Mouse (Mus musculus): ENCODE data around the gene Mmp14. TPM values are rescaled to one million over a fixed set of nuclear protein-coding genes. Genes with fewer than 3 reads are reported as not detected.

Gene Mmp14
- polyA plus RNA-seq, 1 experiment from 2014 or later = 58.5 TPM

GRCm38 (mm10) chr14:54394309-54394708 is 37.1 kb upstream of the Mmp14 start:
- ATAC-seq (ENCODE audit: low FRiP score, low TSS enrichment) = no peak

GRCm38 (mm10) chr14:54396685-54397084 is 34.7 kb upstream of the Mmp14 start:
- no peak overlapping the region for H3K4me2 ChIP-seq (ENCODE audit: low read length)
- no peak overlapping the region for H3K27ac ChIP-seq (replicated peaks; ENCODE audit: low read depth, low read length)
- H3K27me3 ChIP-seq (ENCODE audit: control insufficient read depth, insufficient read depth, low read length) = no peaks in the 10 kb centered on the region
- H3K9ac ChIP-seq (replicated peaks; ENCODE audit: low read length) = no peak overlapping the region
- DNase-seq = no peak
- WGBS = 90% methylated on average over 7 of the region's 7 CpGs
- no peaks in the 10 kb centered on the region for H3K36me3 ChIP-seq (ENCODE audit: control insufficient read depth, insufficient read depth, low read length)
- no peak for ATAC-seq (ENCODE audit: low FRiP score, low TSS enrichment)
- no peaks in the 10 kb centered on the region for H3K4me1 ChIP-seq (ENCODE audit: control insufficient read depth, insufficient read depth, low read length)
- no peak overlapping the region for H3K4me3 ChIP-seq (replicated peaks; ENCODE audit: low read depth, low read length)
- no peaks in the 10 kb centered on the region for H3K9me3 ChIP-seq (ENCODE audit: control insufficient read depth, low read length)

More at GRCm38 (mm10) chr14:54394309-54394708, 37.1 kb upstream of the Mmp14 start:
- Histone ChIP-seq H3K4me3 (replicated peaks; ENCODE audit: low read depth, low read length) (no peak overlapping the region), H3K36me3 (ENCODE audit: control insufficient read depth, insufficient read depth, low read length) (no peaks in the 10 kb centered on the region), H3K9me3 (ENCODE audit: control insufficient read depth, low read length) (no peaks in the 10 kb centered on the region), H3K27ac (replicated peaks; ENCODE audit: low read depth, low read length) (no peak overlapping the region), H3K9ac (replicated peaks; ENCODE audit: low read length) (no peak overlapping the region), H3K27me3 (ENCODE audit: control insufficient read depth, insufficient read depth, low read length) (no peaks in the 10 kb centered on the region), H3K4me1 (ENCODE audit: control insufficient read depth, insufficient read depth, low read length) (no peaks in the 10 kb centered on the region), H3K4me2 (ENCODE audit: low read length) (no peak overlapping the region)
- DNase-seq = no peak

GRCm38 (mm10) chr14:54397872-54398527 is 33.4 kb upstream of the Mmp14 start:
- H3K27ac ChIP-seq (replicated peaks; ENCODE audit: low read depth, low read length) = no peak overlapping the region
- no peak overlapping the region for H3K4me3 ChIP-seq (replicated peaks; ENCODE audit: low read depth, low read length)
- H3K9ac ChIP-seq (replicated peaks; ENCODE audit: low read length) = no peak overlapping the region
- no peaks in the 10 kb centered on the region for H3K27me3 ChIP-seq (ENCODE audit: control insufficient read depth, insufficient read depth, low read length)
- ATAC-seq (ENCODE audit: low FRiP score, low TSS enrichment) = no peak
- no peak overlapping the region for H3K4me2 ChIP-seq (ENCODE audit: low read length)
- no peaks in the 10 kb centered on the region for H3K36me3 ChIP-seq (ENCODE audit: control insufficient read depth, insufficient read depth, low read length)
- no peak for DNase-seq
- 89% methylated on average over 7 of the region's 7 CpGs for WGBS
- no peaks in the 10 kb centered on the region for H3K4me1 ChIP-seq (ENCODE audit: control insufficient read depth, insufficient read depth, low read length)
- H3K9me3 ChIP-seq (ENCODE audit: control insufficient read depth, low read length) = no peaks in the 10 kb centered on the region

- Histone ChIP-seq H3K4me1 (ENCODE audit: control insufficient read depth, insufficient read depth, low read length) (no peaks in the 10 kb centered on the region), H3K27ac (replicated peaks; ENCODE audit: low read depth, low read length) (no peak overlapping the region), H3K4me2 (ENCODE audit: low read length) (no peak overlapping the region), H3K36me3 (ENCODE audit: control insufficient read depth, insufficient read depth, low read length) (no peaks in the 10 kb centered on the region), H3K4me3 (replicated peaks; ENCODE audit: low read depth, low read length) (no peak overlapping the region), H3K9ac (replicated peaks; ENCODE audit: low read length) (no peak overlapping the region), H3K9me3 (ENCODE audit: control insufficient read depth, low read length) (no peaks in the 10 kb centered on the region), H3K27me3 (ENCODE audit: control insufficient read depth, insufficient read depth, low read length) (no peaks in the 10 kb centered on the region)
- WGBS = 80% methylated on average over 7 of the region's 7 CpGs
- ATAC-seq (ENCODE audit: low FRiP score, low TSS enrichment) = no peak
- DNase-seq = no peak
These were observed 32.9 kb upstream of the Mmp14 start for GRCm38 (mm10) chr14:54398528-54398916.

- H3K9ac ChIP-seq (replicated peaks; ENCODE audit: low read length) = no peak overlapping the region
- H3K4me1 ChIP-seq (ENCODE audit: control insufficient read depth, insufficient read depth, low read length) = no peaks in the 10 kb centered on the region
- H3K27ac ChIP-seq (replicated peaks; ENCODE audit: low read depth, low read length) = no peak overlapping the region
- H3K4me3 ChIP-seq (replicated peaks; ENCODE audit: low read depth, low read length) = no peak overlapping the region
- no peaks in the 10 kb centered on the region for H3K36me3 ChIP-seq (ENCODE audit: control insufficient read depth, insufficient read depth, low read length)
- no peak for DNase-seq
- H3K27me3 ChIP-seq (ENCODE audit: control insufficient read depth, insufficient read depth, low read length) = no peaks in the 10 kb centered on the region
- WGBS = 73% methylated on average over 8 of the region's 8 CpGs
- no peaks in the 10 kb centered on the region for H3K9me3 ChIP-seq (ENCODE audit: control insufficient read depth, low read length)
- ATAC-seq (ENCODE audit: low FRiP score, low TSS enrichment) = no peak
- no peak overlapping the region for H3K4me2 ChIP-seq (ENCODE audit: low read length)
These were observed 32.5 kb upstream of the Mmp14 start for GRCm38 (mm10) chr14:54398921-54399382.

GRCm38 (mm10) chr14:54401723-54402122 is 29.7 kb upstream of the Mmp14 start:
- no peaks in the 10 kb centered on the region for H3K36me3 ChIP-seq (ENCODE audit: control insufficient read depth, insufficient read depth, low read length)
- no peak overlapping the region for H3K9ac ChIP-seq (replicated peaks; ENCODE audit: low read length)
- H3K27me3 ChIP-seq (ENCODE audit: control insufficient read depth, insufficient read depth, low read length) = no peaks in the 10 kb centered on the region
- no peak overlapping the region for H3K4me2 ChIP-seq (ENCODE audit: low read length)
- ATAC-seq (ENCODE audit: low FRiP score, low TSS enrichment) = no peak
- DNase-seq = no peak
- 85% methylated on average over 3 of the region's 3 CpGs for WGBS
- H3K9me3 ChIP-seq (ENCODE audit: control insufficient read depth, low read length) = no peaks in the 10 kb centered on the region
- no peaks in the 10 kb centered on the region for H3K4me1 ChIP-seq (ENCODE audit: control insufficient read depth, insufficient read depth, low read length)
- H3K4me3 ChIP-seq (replicated peaks; ENCODE audit: low read depth, low read length) = no peak overlapping the region
- H3K27ac ChIP-seq (replicated peaks; ENCODE audit: low read depth, low read length) = no peak overlapping the region

- no peak overlapping the region for H3K9ac ChIP-seq (replicated peaks; ENCODE audit: low read length)
- no peaks in the 10 kb centered on the region for H3K36me3 ChIP-seq (ENCODE audit: control insufficient read depth, insufficient read depth, low read length)
- H3K9me3 ChIP-seq (ENCODE audit: control insufficient read depth, low read length) = no peaks in the 10 kb centered on the region
- 79% methylated on average over 25 of the region's 25 CpGs for WGBS
- H3K27ac ChIP-seq (replicated peaks; ENCODE audit: low read depth, low read length) = no peak overlapping the region
- DNase-seq (no peak), ATAC-seq (ENCODE audit: low FRiP score, low TSS enrichment) (no peak)
- no peak overlapping the region for H3K4me2 ChIP-seq (ENCODE audit: low read length)
- no peak overlapping the region for H3K4me3 ChIP-seq (replicated peaks; ENCODE audit: low read depth, low read length)
- H3K27me3 ChIP-seq (ENCODE audit: control insufficient read depth, insufficient read depth, low read length) = 0 out of 2 replicates have a peak, but pooled peaks cover 3% of the 10 kb centered on the region
- H3K4me1 ChIP-seq (ENCODE audit: control insufficient read depth, insufficient read depth, low read length) = no peaks in the 10 kb centered on the region
These were observed 22.9 kb upstream of the Mmp14 start for GRCm38 (mm10) chr14:54408336-54409056.

GRCm38 (mm10) chr14:54409057-54409645 is 22.3 kb upstream of the Mmp14 start:
- Histone ChIP-seq H3K4me1 (ENCODE audit: control insufficient read depth, insufficient read depth, low read length) (no peaks in the 10 kb centered on the region), H3K36me3 (ENCODE audit: control insufficient read depth, insufficient read depth, low read length) (no peaks in the 10 kb centered on the region), H3K27ac (replicated peaks; ENCODE audit: low read depth, low read length) (no peak overlapping the region), H3K4me3 (replicated peaks; ENCODE audit: low read depth, low read length) (no peak overlapping the region), H3K9me3 (ENCODE audit: control insufficient read depth, low read length) (no peaks in the 10 kb centered on the region), H3K4me2 (ENCODE audit: low read length) (no peak overlapping the region), H3K9ac (replicated peaks; ENCODE audit: low read length) (no peak overlapping the region), H3K27me3 (ENCODE audit: control insufficient read depth, insufficient read depth, low read length) (peaks cover 3% of the 10 kb centered on the region; the same call in 1 of the 2 replicates)
- DNase-seq = no peak
- 78% methylated on average over 7 of the region's 7 CpGs for WGBS
- ATAC-seq (ENCODE audit: low FRiP score, low TSS enrichment) = no peak
